Mouse (Mus musculus) CD8-positive naive resting alpha-beta T cell, adult 2 months (primary cell): ENCODE results near the gene Akap6.

Source experiments
- DNase-seq, 2 experiments: peaks; one replicate each; pipeline ENCODE4 v3.0.0; 2022; ENCODE audit warnings: low read depth in 2 of 2, low spot score in 2 of 2

The Akap6 gene

GRCm38 (mm10) chr12:52904046-52904445 is 204.9 kb downstream of the Akap6 start:
- no peak for DNase-seq

- no peak for DNase-seq
Measured at GRCm38 (mm10) chr12:52908448-52909066, 209.4 kb downstream of the Akap6 start.

DNA sequence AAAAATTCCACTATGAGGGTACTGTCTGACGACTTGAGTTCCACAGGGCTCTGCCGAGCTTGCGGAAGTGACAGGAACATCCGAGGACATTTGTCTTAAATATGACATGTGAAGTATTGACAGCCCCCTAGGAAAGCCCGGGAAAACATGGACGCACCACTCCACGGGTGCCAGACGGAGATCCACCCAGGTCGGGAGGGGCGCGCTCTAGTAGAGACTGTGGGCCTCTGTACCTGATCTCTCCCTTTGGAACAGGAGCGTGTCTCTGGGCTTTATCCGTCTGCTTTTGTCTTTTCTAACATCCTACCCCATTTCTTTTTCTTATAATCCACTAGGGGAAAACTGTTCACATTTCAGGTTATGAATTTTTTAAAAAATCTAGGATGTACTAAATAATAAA is 211.2 kb downstream of the Akap6 start:
- DNase-seq = no peak

GRCm38 (mm10) chr12:52910819-52911218 is 211.6 kb downstream of the Akap6 start:
- DNase-seq = peak; percentile 8 to 41

DNA sequence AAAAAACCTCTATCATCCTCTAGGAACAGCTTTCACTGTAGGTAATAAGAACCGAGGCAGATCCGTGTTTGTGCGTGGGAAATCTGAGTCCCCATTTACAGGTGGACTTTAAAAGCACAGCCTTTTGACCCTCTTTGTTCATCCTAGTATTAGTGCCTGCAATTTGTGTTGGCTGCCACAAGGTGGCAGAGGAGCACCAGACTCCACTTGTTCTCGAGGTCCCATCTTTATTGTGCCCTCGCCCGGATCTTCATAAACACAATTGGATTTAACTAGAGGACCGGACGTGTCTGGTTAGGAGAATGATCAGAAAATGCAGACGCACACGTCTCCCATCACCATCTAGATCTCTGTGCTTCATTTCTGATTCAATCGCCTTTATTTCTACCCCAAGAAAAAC is 219.8 kb downstream of the Akap6 start:
- no peak for DNase-seq

DNA sequence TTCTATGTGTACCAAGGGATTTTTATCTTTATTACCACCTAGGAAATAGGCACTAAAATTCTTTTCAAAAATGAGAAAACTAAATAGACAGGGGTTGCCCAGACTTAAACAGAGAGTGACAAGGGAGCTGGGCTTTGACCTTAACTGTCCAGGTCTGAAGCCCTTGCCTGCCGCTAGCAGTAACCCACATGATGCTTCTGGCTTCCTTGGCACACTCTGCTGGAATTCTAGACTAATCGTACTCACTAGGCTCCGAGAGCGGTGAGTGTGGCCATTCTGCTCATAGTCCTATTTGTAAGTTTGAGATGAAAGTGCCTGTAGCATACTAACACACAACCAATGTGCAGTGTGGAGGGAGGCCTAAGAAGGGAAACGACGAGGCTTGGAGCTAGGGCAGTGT is 223.3 kb downstream of the Akap6 start:
- no peak for DNase-seq

DNA sequence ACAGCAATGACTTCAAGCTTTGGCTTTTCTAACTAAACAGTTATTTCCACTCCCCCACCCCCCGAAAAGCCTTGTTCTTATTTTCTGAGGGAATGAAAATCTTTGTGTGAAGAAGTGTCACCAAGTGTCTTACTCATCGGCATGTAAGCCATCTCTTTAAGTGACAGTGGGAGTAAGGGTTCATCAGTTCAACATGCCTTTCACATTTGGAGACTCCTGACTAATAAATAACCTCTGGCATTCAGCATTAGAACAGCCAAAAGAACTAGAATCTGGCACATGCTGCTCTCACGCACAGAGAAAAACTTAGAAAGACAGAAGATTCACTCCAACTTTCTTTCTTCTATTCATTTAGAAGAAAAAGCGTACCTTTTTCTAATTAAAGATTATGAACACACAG is 226.3 kb downstream of the Akap6 start:
- no peak for DNase-seq

DNA sequence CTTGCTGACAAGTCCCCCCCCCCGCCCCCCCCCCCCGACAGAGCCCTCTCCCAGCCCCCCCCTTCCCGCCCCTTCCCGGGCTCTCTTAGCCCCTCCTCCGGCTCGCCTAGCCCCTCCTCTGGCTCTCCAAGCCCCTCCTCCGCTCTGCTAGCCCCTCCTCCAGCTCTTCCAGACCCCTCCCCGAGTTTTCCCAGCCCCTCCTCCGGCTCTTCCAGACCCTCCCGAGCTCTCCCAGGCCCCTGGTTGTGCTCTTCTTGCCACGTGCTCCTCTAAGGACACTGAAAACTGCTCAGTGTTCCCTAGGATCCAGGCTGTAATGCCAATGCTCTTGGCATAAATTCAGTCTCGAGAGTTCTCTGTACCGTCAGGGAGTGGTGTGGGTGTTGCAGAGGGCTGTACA is 234.6 kb downstream of the Akap6 start:
- no peak for DNase-seq

GRCm38 (mm10) chr12:52934989-52935388 is 235.8 kb downstream of the Akap6 start:
- no peak for DNase-seq

DNA sequence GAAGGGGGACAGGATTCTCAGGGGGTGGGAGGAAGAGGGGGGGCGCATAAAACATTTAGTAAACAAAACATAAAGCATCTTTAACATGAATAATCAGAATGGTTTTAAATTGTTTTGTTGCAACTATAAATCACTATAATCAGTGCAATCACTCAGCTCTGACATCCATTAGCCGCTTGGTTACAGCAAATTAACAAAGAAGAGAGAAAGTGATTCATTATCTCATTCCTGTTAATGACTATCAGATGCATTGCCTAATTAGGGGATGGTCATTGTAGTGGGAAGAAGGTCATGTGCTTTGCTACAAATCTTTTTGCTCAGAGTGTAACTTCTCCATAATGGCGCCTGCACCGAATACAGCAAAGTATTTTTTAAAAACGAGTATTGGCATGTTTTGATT is 239.6 kb downstream of the Akap6 start:
- no peak for DNase-seq

GRCm38 (mm10) chr12:52939324-52939946 is 240.3 kb downstream of the Akap6 start:
- DNase-seq = no peak

GRCm38 (mm10) chr12:52941941-52942340 is 242.8 kb downstream of the Akap6 start:
- no peak for DNase-seq

- DNase-seq = no peak
Measured at GRCm38 (mm10) chr12:52944274-52944673, 245.1 kb downstream of the Akap6 start.

- no peak for DNase-seq
Measured at GRCm38 (mm10) chr12:52944949-52945348, 245.8 kb downstream of the Akap6 start.

GRCm38 (mm10) chr12:52950660-52951059 is 251.5 kb downstream of the Akap6 start:
- no peak for DNase-seq

DNA sequence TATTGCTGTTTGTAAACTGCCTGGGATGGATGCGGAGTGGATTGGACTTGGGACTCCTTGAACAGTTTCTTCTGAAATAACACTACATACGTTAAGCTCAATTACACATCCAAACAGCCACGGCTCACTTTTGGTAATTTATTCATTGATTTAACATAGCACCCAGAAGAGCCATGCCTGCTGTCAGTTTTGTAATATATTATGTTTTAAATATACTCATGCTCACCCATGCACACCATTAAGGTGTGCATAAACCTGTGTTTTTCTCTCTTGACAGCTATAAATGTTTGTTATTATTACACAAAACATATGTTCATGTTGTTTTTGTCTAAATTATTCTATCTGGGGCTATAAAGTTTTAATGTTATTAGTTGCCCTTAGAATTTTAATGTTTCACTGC is 258.4 kb downstream of the Akap6 start:
- no peak for DNase-seq

DNA sequence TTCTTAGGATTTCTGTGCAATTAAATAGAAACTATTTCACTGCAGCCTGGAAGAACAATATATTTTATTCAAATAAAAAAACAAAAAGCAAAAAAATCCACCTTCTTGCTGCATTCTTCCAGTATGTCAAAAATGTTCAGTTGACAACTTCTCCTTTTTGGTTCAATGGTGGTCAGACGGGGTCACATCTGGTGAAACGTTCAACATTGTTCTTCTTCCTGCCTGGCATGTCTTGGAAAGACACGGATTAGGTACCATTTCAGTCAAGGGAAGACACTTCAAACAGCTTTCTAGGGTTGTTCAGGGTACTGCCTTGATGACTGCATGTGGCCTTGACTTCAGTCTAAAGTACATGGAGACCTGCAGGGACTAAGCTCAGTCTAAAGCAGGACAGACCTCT is 258.8 kb downstream of the Akap6 start:
- DNase-seq = no peak

- DNase-seq = no peak
Measured at GRCm38 (mm10) chr12:52991745-52992144, 292.6 kb downstream of the Akap6 start.

DNA sequence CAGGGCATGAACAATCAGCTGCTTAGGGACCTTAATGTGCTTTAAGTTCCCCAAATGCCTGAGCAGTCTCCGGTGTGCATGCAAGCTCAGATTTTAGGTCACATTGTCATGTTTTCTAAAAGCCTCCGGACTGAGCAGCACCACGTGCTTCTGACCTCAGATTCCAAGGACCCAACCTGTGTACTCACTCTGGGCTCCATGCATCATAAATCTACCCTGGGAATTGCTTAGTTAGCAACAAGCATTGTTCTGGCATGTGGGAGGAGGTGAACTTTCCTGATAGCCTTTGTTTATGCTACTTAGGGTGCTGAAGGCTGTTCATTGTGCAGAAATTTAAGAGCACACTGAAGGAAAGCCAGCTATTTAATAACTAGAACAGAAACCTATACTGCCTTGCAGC is 313.2 kb downstream of the Akap6 start:
- DNase-seq = no peak

DNA sequence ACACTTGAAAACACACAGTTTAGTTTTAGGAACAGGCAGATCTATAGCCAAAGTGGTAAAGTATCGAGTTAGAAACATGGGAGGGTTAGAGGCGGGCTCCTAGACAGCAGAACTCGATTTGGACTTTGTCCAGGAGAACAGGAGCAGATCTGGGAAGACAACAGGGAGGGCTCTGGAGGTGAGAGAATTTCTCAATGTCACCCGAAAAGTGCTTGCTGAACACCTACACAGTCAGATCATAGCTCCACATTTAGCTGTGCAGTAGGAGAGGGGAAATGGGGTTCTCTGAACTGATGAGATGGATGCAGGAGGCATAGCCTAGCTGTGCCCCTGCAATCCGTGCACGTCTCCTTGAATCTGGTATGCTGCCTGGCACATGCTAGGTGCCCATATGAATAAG is 315.4 kb downstream of the Akap6 start:
- DNase-seq = no peak

GRCm38 (mm10) chr12:53024575-53025246 is 325.5 kb downstream of the Akap6 start:
- DNase-seq = no peak

DNA sequence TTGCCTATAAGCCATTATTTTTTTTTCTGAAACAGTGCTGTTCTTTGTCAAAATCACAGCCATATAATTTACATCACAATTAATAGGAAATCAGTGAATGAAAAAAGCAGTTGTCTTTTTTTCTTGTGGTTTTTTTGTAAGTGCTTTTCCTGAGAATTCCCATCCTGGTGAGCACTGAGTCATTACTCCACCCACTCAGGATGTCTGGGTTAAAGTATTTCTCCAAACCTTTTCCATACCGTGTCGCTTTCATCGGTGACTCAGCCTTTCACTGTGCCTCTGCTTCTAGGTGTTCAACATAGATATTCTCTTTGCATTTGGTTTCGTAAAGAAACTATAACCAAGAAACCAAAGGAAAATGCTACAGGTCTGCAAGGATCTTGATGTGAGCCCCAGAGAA is 328.1 kb downstream of the Akap6 start:
- DNase-seq = no peak

DNA sequence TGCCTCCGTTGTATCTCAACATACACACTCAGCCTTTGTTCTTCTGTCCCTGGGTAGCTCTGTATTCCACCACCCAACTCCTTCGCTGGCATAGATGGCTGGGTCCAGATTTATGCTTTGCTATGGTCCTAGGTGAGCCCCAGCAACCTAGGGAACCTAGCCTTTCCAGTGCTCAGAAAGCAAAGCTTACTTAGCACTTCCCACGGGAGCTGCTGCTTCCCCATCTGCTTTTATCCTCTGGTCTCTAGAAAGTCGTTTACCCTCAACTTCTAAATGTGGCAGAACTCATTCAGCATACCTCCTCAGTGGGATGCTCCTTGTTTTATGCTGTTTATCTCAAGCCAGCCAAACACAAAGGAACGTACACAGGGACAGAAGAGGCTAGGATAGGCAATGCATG is 329.7 kb downstream of the Akap6 start:
- no peak for DNase-seq
